Comparison of ENCODE assay signal across 10 mouse cellular contexts in genomic region chr1:23324226-23324625, GRCm38 (mm10).
DNase-seq lines count a peak whose midpoint lies in the region; ATAC-seq and TF ChIP-seq lines count a peak whose summit lies in the region.
"Had no signal": no experiment of that assay in that cellular context is flagged by ENCODE, and none has a peak within 500 bp of the region (broad histone marks: within the 10 kb centered on the region; RNA-seq: fewer than 3 reads in every experiment).

No protein-coding gene starts in this region.

- H3K36me3 ChIP-seq in liver, postnatal 0 days (replicated peaks; ENCODE audit: insufficient read depth, low read length): no peaks in the 10 kb centered on the region
- H3K36me3 ChIP-seq: heart, embryonic 13.5 days; limb, embryonic 15.5 days had no signal

- no peak overlapping the region for H3K27ac ChIP-seq in liver, postnatal 0 days (ENCODE audit: low read depth)
- H3K27ac ChIP-seq: heart, embryonic 13.5 days; limb, embryonic 15.5 days had no signal

- H3K4me1 ChIP-seq in liver, postnatal 0 days (ENCODE audit: insufficient read depth): no peaks in the 10 kb centered on the region
- H3K4me1 ChIP-seq: limb, embryonic 15.5 days had no signal

- intact Hi-C loops in gastrocnemius, postnatal 36 days (cut with DNase I): loop anchor here (5.0 kb wide), 1 partner anchor 468 kb away; no protein-coding TSS in a partner anchor

- H3K9ac ChIP-seq in liver, postnatal 0 days (replicated peaks): no peak overlapping the region
- H3K9ac ChIP-seq: heart, embryonic 13.5 days; limb, embryonic 15.5 days had no signal

- no peak overlapping the region for H3K4me3 ChIP-seq in liver, postnatal 0 days (ENCODE audit: low read depth, low read length)
- H3K4me3 ChIP-seq: heart, embryonic 13.5 days; limb, embryonic 15.5 days had no signal

- TF ChIP-seq EP300 in liver, postnatal 0 days (IDR thresholded peaks at IDR 0.05; ENCODE audit: low read depth): 0 out of 2 replicates have a peak, but pooled peaks have one; percentile 18

- TF ChIP-seq POLR2A in brain, embryonic 14.5 days (IDR thresholded peaks at IDR 0.05; ENCODE audit: borderline replicate concordance, extremely low read depth, insufficient read depth, insufficient read length, poor library complexity, severe bottlenecking): no peak

- WGBS in liver, postnatal 0 days (ENCODE audit: insufficient replicate concordance): 20% methylated on average over 5 of the region's 5 CpGs

- H3K9me3 ChIP-seq in liver, postnatal 0 days (ENCODE audit: low read length): no peaks in the 10 kb centered on the region
- H3K9me3 ChIP-seq: heart, embryonic 13.5 days; limb, embryonic 15.5 days had no signal

- no peak for ATAC-seq in liver, postnatal 0 days

- peak; percentile 58 for TF ChIP-seq CTCF in liver, postnatal 0 days (IDR thresholded peaks at IDR 0.05; ENCODE audit: low read depth)
- peak; percentile 15; the same call in 1 of the 2 replicates for TF ChIP-seq CTCF in brain, embryonic 14.5 days (IDR thresholded peaks at IDR 0.05; ENCODE audit: borderline replicate concordance, extremely low read depth, insufficient read depth, insufficient read length)

- H3K27me3 ChIP-seq in liver, postnatal 0 days (ENCODE audit: insufficient read depth, low read length): no peaks in the 10 kb centered on the region
- H3K27me3 ChIP-seq: heart, embryonic 13.5 days; limb, embryonic 15.5 days had no signal

- DNase-seq in gastrocnemius, adult 18-20 months (ENCODE audit: low spot score): peak; percentile 12
- DNase-seq in gastrocnemius, adult 8-10 months (ENCODE audit: low spot score in 2 of 2): no peak
- no peak for DNase-seq in liver, postnatal 0 days
- no peak for DNase-seq in liver
- peak; percentile 82 for DNase-seq in brain, embryonic 14.5 days (ENCODE audit: low read depth)
- DNase-seq in naive thymus-derived CD4-positive, alpha-beta T cell, adult 2 months (ENCODE audit: low read depth): peak; percentile 38
- no peak for DNase-seq in urinary bladder, adult 18-20 months (ENCODE audit: low spot score in 2 of 2)
- no peak for DNase-seq in gastrocnemius, postnatal 36 days

- no peak overlapping the region for H3K4me2 ChIP-seq in liver, postnatal 0 days (ENCODE audit: low read depth, low read length)
- H3K4me2 ChIP-seq: heart, embryonic 13.5 days; limb, embryonic 15.5 days had no signal

Comparison
In these comparisons a context has a peak if more than half of its experiments do, and no peak if none do; other contexts are left out.
1. DNase-seq: peak in gastrocnemius, adult 18-20 months (single experiment), brain, embryonic 14.5 days (single experiment) and naive thymus-derived CD4-positive, alpha-beta T cell, adult 2 months (single experiment); none in gastrocnemius, adult 8-10 months (0 of 2), liver, postnatal 0 days (single experiment), liver (single experiment), urinary bladder, adult 18-20 months (0 of 2) and gastrocnemius, postnatal 36 days (0 of 2).